Mouse (Mus musculus) lung, adult 2 months (tissue): ENCODE results near the gene Prc1.

ENCODE experiments used
- CTCF ChIP-seq: fragments of 200-500 bp; IDR thresholded peaks from 2 replicates; pipeline ENCODE4 v1.5.1; 2011; ENCODE audit warnings: mild to moderate bottlenecking, low read length, control low read depth; ENCODE audit not compliant: insufficient read depth
- POLR2A ChIP-seq: fragments of 200-500 bp; IDR thresholded peaks from 2 replicates; pipeline ENCODE4 v1.6.1; 2011; ENCODE audit warnings: low read depth, mild to moderate bottlenecking, control low read depth, low read length, borderline replicate concordance; ENCODE audit errors: extremely low read depth

DNA sequence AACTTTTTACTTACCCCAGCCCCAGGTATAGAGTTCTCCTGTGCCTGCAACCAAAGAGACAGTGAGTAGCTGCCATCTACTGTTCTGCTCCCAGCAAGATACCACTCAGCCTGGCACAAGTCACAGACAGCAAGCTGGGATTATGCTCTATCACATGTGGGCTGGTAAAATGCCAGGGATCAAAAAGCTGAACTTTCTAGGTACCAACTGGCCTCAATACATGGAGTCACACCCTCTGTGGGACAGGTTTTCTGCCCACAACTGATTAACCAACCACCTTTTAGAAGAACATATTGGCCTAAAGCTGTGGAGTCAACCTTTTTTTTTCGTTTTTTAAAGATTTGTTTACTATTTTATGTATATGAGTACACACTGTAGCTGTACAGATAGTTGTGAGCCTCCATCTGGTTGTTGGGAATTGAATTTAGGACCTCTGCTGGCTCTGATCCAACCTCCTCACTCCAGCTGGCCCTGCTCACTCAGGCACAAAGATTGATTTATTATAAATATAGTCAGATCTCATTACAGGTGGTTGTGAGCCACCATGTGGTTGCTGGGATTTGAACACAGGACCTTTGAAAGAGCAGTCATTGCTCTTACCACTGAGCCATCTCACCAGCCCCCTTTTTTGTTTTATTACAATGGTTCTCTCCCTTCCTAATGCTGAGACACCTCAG, 23.3 kb downstream of the Prc1 start:
- TF ChIP-seq CTCF (no peak), POLR2A (no peak)
